Mouse (Mus musculus) cerebellum, adult 2 months (tissue): ENCODE data around the gene Ppil1.

ENCODE experiments used
- CTCF ChIP-seq: fragments of 200-500 bp; IDR thresholded peaks from 2 replicates; pipeline ENCODE4 v1.5.1; 2011; ENCODE audit warnings: low read depth, mild to moderate bottlenecking, control low read depth, low read length, moderate library complexity, borderline replicate concordance; ENCODE audit not compliant: insufficient read depth
- POLR2A ChIP-seq: fragments of 200-500 bp; IDR thresholded peaks from 2 replicates; pipeline ENCODE4 v1.6.1; 2011; ENCODE audit warnings: low read length, control low read depth, borderline replicate concordance; ENCODE audit not compliant: insufficient read depth

GRCm38 (mm10) chr17:29253236-29253635, 10.8 kb downstream of the Ppil1 start:
- no peak for TF ChIP-seq CTCF
- TF ChIP-seq POLR2A: no peak
